Mouse (Mus musculus) hindbrain, postnatal 0 days (tissue): Measurements from ENCODE around the gene Smco2. TPM values are rescaled to one million over a fixed set of nuclear protein-coding genes. Genes with fewer than 3 reads are reported as not detected.
A peak's percentile ranks its signal among the peaks of the same experiment; 100 is the strongest.

Experiments
- ATAC-seq: fragments of 200-750 bp; cut with Nextera tagmentation; 2 replicates; pipeline ENCODE4 v1.8.0; 2017; ENCODE audit warnings: mild to moderate bottlenecking, moderate TSS enrichment, moderate library complexity
- DNase-seq: peaks from one replicate; pipeline ENCODE4 v3.0.0-alpha.2; 2015; ENCODE audit warnings: low spot score
- H3K27ac ChIP-seq: fragments of 300-500 bp; sonication (generic); 2 replicates; pipeline ENCODE4 v1.5.1; 2014; ENCODE audit warnings: mild to moderate bottlenecking
- H3K27me3 ChIP-seq: fragments of 300-500 bp; sonication (generic); 2 replicates; pipeline ENCODE4 v1.6.1; 2014; ENCODE audit warnings: low read length, mixed read lengths; ENCODE audit not compliant: insufficient read depth
- H3K36me3 ChIP-seq: fragments of 300-500 bp; sonication (generic); 2 replicates; pipeline ENCODE4 v1.6.1; 2014; ENCODE audit warnings: low read length, mixed read lengths; ENCODE audit not compliant: insufficient read depth
- H3K4me1 ChIP-seq: fragments of 300-500 bp; sonication (generic); 2 replicates; pipeline ENCODE4 v1.6.1; 2014; ENCODE audit warnings: antibody characterized with exemption, low read length, mixed read lengths; ENCODE audit not compliant: insufficient read depth
- H3K4me2 ChIP-seq: fragments of 300-500 bp; sonication (generic); 2 replicates; pipeline ENCODE4 v1.6.1; 2014; ENCODE audit warnings: low read depth, mild to moderate bottlenecking, low read length, moderate library complexity, mixed read lengths
- H3K4me3 ChIP-seq: fragments of 300-500 bp; sonication (generic); 2 replicates; pipeline ENCODE4 v1.5.1; 2014; ENCODE audit warnings: low read length
- H3K9ac ChIP-seq: fragments of 300-500 bp; sonication (generic); replicated peaks from 2 replicates; pipeline ENCODE4 v1.6.1; 2014; ENCODE audit warnings: mild to moderate bottlenecking, low read length, moderate library complexity, mixed read lengths
- H3K9me3 ChIP-seq: fragments of 300-500 bp; sonication (generic); 2 replicates; pipeline ENCODE4 v1.6.1; 2016; ENCODE audit warnings: low read length, mixed read lengths
- CTCF ChIP-seq: IDR thresholded peaks from 2 replicates; pipeline ENCODE4 v1.5.1; 2016; ENCODE audit warnings: antibody characterized with exemption, control low read depth, low read depth
- WGBS: fragments of 180-500 bp; shearing (Covaris S2); extraction: QIAGEN DNeasy Blood & Tissue Kit; methylation state at CpG from one replicate; pipeline ENCODE4 v1.1.7; 2014; 5-methylcytosine and 5-hydroxymethylcytosine counted together
- polyA plus RNA-seq: library from polyadenylated mRNA; unstranded; fragments of >200 nt; fragmentation: Nextera tagmentation; extraction: Ambion mirVana; gene quantifications from 2 replicates; pipeline ENCODE4 v1.2.1, GENCODE M21; 2015
- total RNA-seq: library from RNA; depleted of rRNA; stranded (reverse); fragments of >200 nt; gene quantifications from 2 replicates; pipeline ENCODE4 v1.2.3, GENCODE M21; 2014

Smco2 gene
- total and polyA plus RNA-seq, 2 experiments from 2014 or later = not detected

DNA sequence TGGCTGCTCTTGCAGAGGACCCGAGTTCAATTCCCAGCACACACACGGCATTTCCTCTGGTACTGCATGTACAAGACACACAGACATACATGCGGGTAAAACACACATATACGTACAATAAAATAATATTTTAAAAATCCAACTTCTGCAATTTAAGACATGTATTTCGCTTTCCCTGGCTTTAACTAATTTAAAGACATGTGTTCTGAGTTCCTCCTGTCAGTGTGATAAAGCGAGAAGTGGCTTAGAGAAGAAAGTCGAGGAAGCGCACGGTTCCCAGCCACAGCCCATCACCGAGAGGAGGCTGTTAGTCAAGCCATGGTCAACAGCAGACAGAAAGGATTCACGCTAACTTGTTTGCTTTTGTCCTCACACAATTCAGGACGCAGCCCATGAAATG is 18.6 kb upstream of the Smco2 start:
- H3K9me3 ChIP-seq = no peaks in the 10 kb centered on the region
- no peak overlapping the region for H3K4me3 ChIP-seq
- no peaks in the 10 kb centered on the region for H3K27me3 ChIP-seq
- no peaks in the 10 kb centered on the region for H3K36me3 ChIP-seq
- H3K9ac ChIP-seq = no peak overlapping the region
- 80% methylated on average over 12 of the region's 12 CpGs for WGBS
- no peak for TF ChIP-seq CTCF
- no peaks in the 10 kb centered on the region for H3K4me1 ChIP-seq
- no peak overlapping the region for H3K27ac ChIP-seq
- DNase-seq (no peak), ATAC-seq (no peak)
- no peak overlapping the region for H3K4me2 ChIP-seq

- DNase-seq = peak; percentile 87
- no peaks in the 10 kb centered on the region for H3K27me3 ChIP-seq
- no peak overlapping the region for H3K9ac ChIP-seq
- WGBS = 73% methylated on average over 6 of the region's 6 CpGs
- no peak overlapping the region for H3K27ac ChIP-seq
- no peaks in the 10 kb centered on the region for H3K9me3 ChIP-seq
- no peak overlapping the region for H3K4me3 ChIP-seq
- no peaks in the 10 kb centered on the region for H3K36me3 ChIP-seq
- no peaks in the 10 kb centered on the region for H3K4me1 ChIP-seq
- ATAC-seq = peak; percentile 86
- no peak overlapping the region for H3K4me2 ChIP-seq
- peak; percentile 94 for TF ChIP-seq CTCF
These were observed 16.2 kb upstream of the Smco2 start for GRCm38 (mm10) chr6:146833485-146834314.

GRCm38 (mm10) chr6:146834342-146834741 is 15.6 kb upstream of the Smco2 start:
- no peak overlapping the region for H3K4me3 ChIP-seq
- TF ChIP-seq CTCF = no peak
- H3K9ac ChIP-seq = no peak overlapping the region
- H3K9me3 ChIP-seq = no peaks in the 10 kb centered on the region
- H3K27ac ChIP-seq = no peak overlapping the region
- no peaks in the 10 kb centered on the region for H3K4me1 ChIP-seq
- H3K4me2 ChIP-seq = no peak overlapping the region
- ATAC-seq = no peak
- 77% methylated on average over 3 of the region's 3 CpGs for WGBS
- no peak for DNase-seq
- no peaks in the 10 kb centered on the region for H3K36me3 ChIP-seq
- no peaks in the 10 kb centered on the region for H3K27me3 ChIP-seq

GRCm38 (mm10) chr6:146835784-146836183 is 14.1 kb upstream of the Smco2 start:
- TF ChIP-seq CTCF = no peak
- Histone ChIP-seq H3K9me3 (no peaks in the 10 kb centered on the region), H3K4me2 (no peak overlapping the region), H3K27ac (no peak overlapping the region), H3K27me3 (no peaks in the 10 kb centered on the region), H3K36me3 (no peaks in the 10 kb centered on the region), H3K4me3 (no peak overlapping the region), H3K9ac (no peak overlapping the region), H3K4me1 (no peaks in the 10 kb centered on the region)
- DNase-seq = no peak
- WGBS = 33% methylated on average over 4 of the region's 4 CpGs
- no peak for ATAC-seq

- Histone ChIP-seq H3K4me2 (no peak overlapping the region), H3K9me3 (no peaks in the 10 kb centered on the region), H3K27ac (no peak overlapping the region), H3K4me1 (no peaks in the 10 kb centered on the region), H3K27me3 (no peaks in the 10 kb centered on the region), H3K4me3 (no peak overlapping the region), H3K36me3 (no peaks in the 10 kb centered on the region), H3K9ac (no peak overlapping the region)
- ATAC-seq = no peak
- no peak for DNase-seq
- WGBS = 81% methylated on average over 7 of the region's 7 CpGs
- no peak for TF ChIP-seq CTCF
These were observed 12.6 kb upstream of the Smco2 start for GRCm38 (mm10) chr6:146837316-146837715.

GRCm38 (mm10) chr6:146838366-146838765 is 11.5 kb upstream of the Smco2 start:
- ATAC-seq = no peak
- no peaks in the 10 kb centered on the region for H3K36me3 ChIP-seq
- no peak for TF ChIP-seq CTCF
- no peaks in the 10 kb centered on the region for H3K27me3 ChIP-seq
- H3K9me3 ChIP-seq = no peaks in the 10 kb centered on the region
- no peak overlapping the region for H3K9ac ChIP-seq
- no peak for DNase-seq
- no peak overlapping the region for H3K4me3 ChIP-seq
- H3K4me2 ChIP-seq = no peak overlapping the region
- 88% methylated on average over 5 of the region's 5 CpGs for WGBS
- H3K4me1 ChIP-seq = no peaks in the 10 kb centered on the region
- H3K27ac ChIP-seq = no peak overlapping the region

GRCm38 (mm10) chr6:146838863-146839262 is 11.0 kb upstream of the Smco2 start:
- TF ChIP-seq CTCF = no peak
- H3K9me3 ChIP-seq = no peaks in the 10 kb centered on the region
- H3K27ac ChIP-seq = no peak overlapping the region
- WGBS = 90% methylated on average over 4 of the region's 4 CpGs
- no peaks in the 10 kb centered on the region for H3K36me3 ChIP-seq
- no peak overlapping the region for H3K9ac ChIP-seq
- ATAC-seq (no peak), DNase-seq (no peak)
- no peaks in the 10 kb centered on the region for H3K4me1 ChIP-seq
- no peak overlapping the region for H3K4me3 ChIP-seq
- no peaks in the 10 kb centered on the region for H3K27me3 ChIP-seq
- H3K4me2 ChIP-seq = no peak overlapping the region
